Mouse (Mus musculus) left cerebral cortex, adult 9 months (tissue): ENCODE data around the gene Macrod2.
"Not testable (repeated sequence)": the region's sequence is repeated elsewhere in the genome, so short reads cannot be mapped to it uniquely, and the experiment has no call there.

ENCODE experiments used
- DNase-seq, 2 experiments: peaks; one replicate each; pipeline ENCODE4 v3.0.0; 2022; ENCODE audit warnings: low spot score in 2 of 2

Macrod2 gene

GRCm38 (mm10) chr2:140698585-140698984, 303.5 kb downstream of the Macrod2 start:
- no peak for DNase-seq

- DNase-seq = no peak
Observed at GRCm38 (mm10) chr2:140703377-140703776, 308.3 kb downstream of the Macrod2 start.

- DNase-seq = no peak
Observed at GRCm38 (mm10) chr2:140704146-140704545, 309.0 kb downstream of the Macrod2 start.

GRCm38 (mm10) chr2:140705278-140705677, 310.2 kb downstream of the Macrod2 start:
- DNase-seq = no peak

GRCm38 (mm10) chr2:140707550-140707949, 312.4 kb downstream of the Macrod2 start:
- no peak for DNase-seq

GRCm38 (mm10) chr2:140715822-140716221, 320.7 kb downstream of the Macrod2 start:
- DNase-seq = no peak

GRCm38 (mm10) chr2:140717407-140717806, 322.3 kb downstream of the Macrod2 start:
- DNase-seq = no peak

- DNase-seq = no peak
Observed at GRCm38 (mm10) chr2:140732616-140733183, 337.6 kb downstream of the Macrod2 start.

GRCm38 (mm10) chr2:140740511-140740910, 345.4 kb downstream of the Macrod2 start:
- no peak for DNase-seq

GRCm38 (mm10) chr2:140742954-140743353, 347.8 kb downstream of the Macrod2 start:
- not testable (repeated sequence) for DNase-seq

GRCm38 (mm10) chr2:140758881-140759280, 363.8 kb downstream of the Macrod2 start:
- DNase-seq = no peak

GRCm38 (mm10) chr2:140759732-140760131, 364.6 kb downstream of the Macrod2 start:
- DNase-seq = no peak

- no peak for DNase-seq
Observed at GRCm38 (mm10) chr2:140760137-140760536, 365.0 kb downstream of the Macrod2 start.

GRCm38 (mm10) chr2:140763076-140763891, 368.2 kb downstream of the Macrod2 start:
- DNase-seq = no peak

- no peak for DNase-seq
Observed at GRCm38 (mm10) chr2:140769473-140769872, 374.4 kb downstream of the Macrod2 start.

GRCm38 (mm10) chr2:140772825-140773224, 377.7 kb downstream of the Macrod2 start:
- no peak for DNase-seq

GRCm38 (mm10) chr2:140773456-140773855, 378.3 kb downstream of the Macrod2 start:
- no peak for DNase-seq

- no peak for DNase-seq
Observed at GRCm38 (mm10) chr2:140774808-140775370, 379.8 kb downstream of the Macrod2 start.

- DNase-seq = no peak
Observed at GRCm38 (mm10) chr2:140775448-140776101, 380.5 kb downstream of the Macrod2 start.

GRCm38 (mm10) chr2:140778212-140778611, 383.1 kb downstream of the Macrod2 start:
- DNase-seq = no peak

GRCm38 (mm10) chr2:140783041-140783440, 387.9 kb downstream of the Macrod2 start:
- DNase-seq = peak in 1 of 2 experiments; percentile 14

GRCm38 (mm10) chr2:140784626-140785025, 389.5 kb downstream of the Macrod2 start:
- no peak for DNase-seq
